Mouse (Mus musculus) ES-Bruce4 (cell line): Measurements from ENCODE around the gene Acsbg2.
A peak's percentile ranks its signal among the peaks of the same experiment; 100 is the strongest.

ENCODE experiments used
- CTCF ChIP-seq: IDR thresholded peaks from one replicate; pipeline ENCODE4 v1.8.1; 2011; ENCODE audit warnings: low read depth, low read length
- EP300 ChIP-seq: IDR thresholded peaks from 2 replicates; pipeline ENCODE4 v1.6.1; 2011; ENCODE audit warnings: low read depth, low read length; ENCODE audit not compliant: insufficient read depth
- POLR2A ChIP-seq: IDR thresholded peaks from one replicate; pipeline ENCODE4 v1.8.1; 2011; ENCODE audit warnings: low read length; ENCODE audit not compliant: insufficient read depth

DNA sequence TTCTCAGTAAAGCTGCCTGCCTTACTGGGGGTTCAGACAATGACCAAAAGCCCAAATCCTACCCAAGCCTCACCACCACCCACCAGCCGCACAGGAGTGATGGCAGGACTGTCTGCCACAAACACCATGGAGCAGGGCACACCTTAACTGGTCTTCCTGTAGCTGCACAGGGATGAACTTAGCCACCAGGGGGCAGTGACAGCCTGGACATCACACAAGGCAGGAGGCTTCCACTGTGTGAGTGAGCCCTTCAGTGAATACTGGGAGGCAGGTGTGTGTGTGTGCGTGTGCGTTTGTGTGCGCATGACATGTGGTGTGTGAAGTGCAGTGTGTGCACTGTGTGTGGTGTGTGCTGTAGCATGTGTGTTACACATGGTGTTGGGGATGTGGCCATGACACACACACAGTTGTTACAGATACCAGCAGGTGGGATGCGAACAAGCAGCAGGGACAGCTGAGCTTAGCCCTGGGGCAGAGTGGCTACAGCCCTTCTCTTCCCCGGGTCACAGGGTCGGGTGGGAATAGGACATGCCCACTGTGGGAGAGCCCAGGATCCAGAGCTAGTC, 23.5 kb upstream of the Acsbg2 start:
- TF ChIP-seq POLR2A (no peak), CTCF (peak; percentile 93), EP300 (no peak)
